Mouse (Mus musculus): ENCODE data around the gene Astn2. TPM values are rescaled to one million over a fixed set of nuclear protein-coding genes. Genes with fewer than 3 reads are reported as not detected.

Astn2 gene
- polyA plus RNA-seq, 1 experiment = not detected

DNA sequence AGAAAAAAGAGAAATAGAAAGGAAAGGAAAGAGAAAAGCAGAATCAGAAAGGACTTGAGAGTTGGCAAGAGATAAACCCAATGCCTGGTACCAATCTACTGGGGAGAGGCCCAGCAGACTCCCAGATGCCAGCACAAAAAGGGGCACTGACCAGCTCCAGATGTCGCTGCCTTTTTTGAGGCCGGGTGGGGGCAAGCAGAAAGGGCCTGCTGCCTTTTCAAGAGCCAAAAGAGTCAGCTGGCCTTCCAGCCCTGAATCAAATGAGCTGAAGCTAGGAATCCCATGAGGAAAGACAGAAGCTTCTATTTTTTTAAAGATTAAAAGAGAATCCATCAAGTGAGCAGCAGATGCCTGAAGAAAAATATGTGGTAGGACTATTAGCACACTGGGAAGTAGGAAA is 873.5 kb downstream of the Astn2 start:
- Histone ChIP-seq H3K4me1 (no peaks in the 10 kb centered on the region), H3K4me3 (replicated peaks) (no peak overlapping the region), H3K27me3 (replicated peaks) (no peaks in the 10 kb centered on the region), H3K9me3 (no peaks in the 10 kb centered on the region), H3K36me3 (replicated peaks; ENCODE audit: low read length) (no peaks in the 10 kb centered on the region)
- TF ChIP-seq GATA1 (IDR thresholded peaks at IDR 0.05; ENCODE audit: borderline replicate concordance, low read length) (no peak), FLI1 (IDR thresholded peaks at IDR 0.05; ENCODE audit: low read length) (no peak)

DNA sequence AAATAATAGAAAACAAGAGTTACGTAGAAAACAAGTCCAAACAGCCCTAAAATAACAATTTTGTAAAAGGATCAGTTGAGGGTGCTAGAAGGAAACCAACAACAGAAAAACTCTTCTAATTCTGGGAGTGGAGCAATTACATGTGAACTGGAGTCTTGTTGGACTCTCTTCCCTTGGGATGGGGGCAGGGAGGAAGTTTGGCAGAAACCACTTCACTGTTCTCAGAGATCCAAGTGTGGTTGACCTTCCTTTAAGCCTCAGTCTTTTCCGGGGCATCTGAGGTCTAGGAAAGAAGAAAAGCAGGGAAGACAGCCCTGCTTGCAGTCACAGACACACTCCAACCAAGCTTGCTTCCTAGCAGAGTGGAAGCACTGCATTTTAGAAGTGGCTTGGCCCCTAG is 896.3 kb downstream of the Astn2 start:
- Histone ChIP-seq H3K9me3 (no peaks in the 10 kb centered on the region), H3K36me3 (replicated peaks; ENCODE audit: low read length) (no peaks in the 10 kb centered on the region), H3K4me3 (replicated peaks) (no peak overlapping the region), H3K27me3 (replicated peaks) (no peaks in the 10 kb centered on the region), H3K4me1 (no peaks in the 10 kb centered on the region)
- TF ChIP-seq GATA1 (IDR thresholded peaks at IDR 0.05; ENCODE audit: borderline replicate concordance, low read length) = no peak
- no peak for TF ChIP-seq FLI1 (IDR thresholded peaks at IDR 0.05; ENCODE audit: low read length)

GRCm38 (mm10) chr4:65506870-65507269 is 897.5 kb downstream of the Astn2 start:
- Histone ChIP-seq H3K9me3 (no peaks in the 10 kb centered on the region), H3K27me3 (replicated peaks) (no peaks in the 10 kb centered on the region), H3K4me1 (no peaks in the 10 kb centered on the region), H3K36me3 (replicated peaks; ENCODE audit: low read length) (no peaks in the 10 kb centered on the region), H3K4me3 (replicated peaks) (no peak overlapping the region)
- TF ChIP-seq GATA1 (IDR thresholded peaks at IDR 0.05; ENCODE audit: borderline replicate concordance, low read length) (no peak), FLI1 (IDR thresholded peaks at IDR 0.05; ENCODE audit: low read length) (no peak)

DNA sequence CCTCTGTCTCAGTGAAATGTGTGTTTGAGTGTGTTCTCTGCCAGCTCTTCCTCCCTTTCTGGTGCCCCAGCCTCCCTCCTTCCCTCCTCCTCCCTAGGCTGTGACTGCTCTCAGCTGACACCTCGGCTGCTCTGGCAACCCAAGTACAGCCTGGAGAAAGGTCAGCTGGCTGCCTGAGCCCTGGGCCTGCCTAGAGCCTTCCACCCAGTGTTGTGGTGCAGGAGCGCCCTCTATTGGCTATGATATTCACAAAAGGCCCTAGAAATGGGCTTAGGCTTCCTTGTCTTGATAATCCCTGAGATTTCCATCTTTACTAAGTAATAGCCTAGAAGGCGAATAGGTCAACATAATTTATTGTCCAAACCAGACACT is 908.0 kb downstream of the Astn2 start:
- Histone ChIP-seq H3K27me3 (replicated peaks) (no peaks in the 10 kb centered on the region), H3K36me3 (replicated peaks; ENCODE audit: low read length) (no peaks in the 10 kb centered on the region), H3K4me1 (no peaks in the 10 kb centered on the region), H3K4me3 (replicated peaks) (no peak overlapping the region), H3K9me3 (no peaks in the 10 kb centered on the region)
- TF ChIP-seq FLI1 (IDR thresholded peaks at IDR 0.05; ENCODE audit: low read length) = no peak
- TF ChIP-seq GATA1 (IDR thresholded peaks at IDR 0.05; ENCODE audit: borderline replicate concordance, low read length) = no peak

DNA sequence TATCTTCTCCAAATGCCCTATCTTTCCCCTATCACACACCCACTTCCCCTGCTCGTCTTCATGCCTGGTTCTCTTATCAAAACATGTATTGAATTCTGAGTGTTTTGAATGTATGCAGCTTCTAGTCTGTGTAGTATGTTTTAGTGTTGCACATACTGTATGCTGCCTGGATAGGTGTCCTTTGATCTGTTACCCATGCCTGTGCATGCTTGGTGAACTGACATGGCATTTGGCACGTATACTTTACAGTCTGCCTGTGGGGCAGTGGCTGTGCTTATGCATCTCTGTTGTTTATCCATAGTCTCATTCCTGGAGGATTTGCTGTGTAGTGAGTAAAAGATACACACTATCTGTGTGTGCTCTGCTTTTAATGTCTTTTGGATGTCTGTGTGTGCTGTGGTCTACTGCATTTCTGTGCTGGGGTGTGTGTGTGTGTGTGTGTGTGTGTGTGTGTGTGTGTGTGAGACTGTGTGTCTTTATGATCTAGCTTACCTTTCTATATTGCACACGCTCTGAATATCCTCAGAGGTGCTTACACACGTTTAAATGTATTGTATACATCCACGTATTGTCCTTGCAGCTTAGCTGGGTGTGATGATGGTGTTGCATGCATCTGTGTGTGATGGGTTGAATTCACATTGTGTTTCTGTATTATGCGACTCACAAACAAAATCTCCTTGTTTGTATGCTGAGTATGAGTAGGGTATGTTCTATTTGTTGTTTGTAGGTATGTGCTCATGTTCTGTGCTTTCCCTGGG is 908.5 kb downstream of the Astn2 start:
- no peaks in the 10 kb centered on the region for H3K4me1 ChIP-seq
- H3K27me3 ChIP-seq (replicated peaks) = no peaks in the 10 kb centered on the region
- no peaks in the 10 kb centered on the region for H3K36me3 ChIP-seq (replicated peaks; ENCODE audit: low read length)
- no peaks in the 10 kb centered on the region for H3K9me3 ChIP-seq
- TF ChIP-seq FLI1 (IDR thresholded peaks at IDR 0.05; ENCODE audit: low read length) = no peak
- no peak for TF ChIP-seq GATA1 (IDR thresholded peaks at IDR 0.05; ENCODE audit: borderline replicate concordance, low read length)
- H3K4me3 ChIP-seq (replicated peaks) = no peak overlapping the region

DNA sequence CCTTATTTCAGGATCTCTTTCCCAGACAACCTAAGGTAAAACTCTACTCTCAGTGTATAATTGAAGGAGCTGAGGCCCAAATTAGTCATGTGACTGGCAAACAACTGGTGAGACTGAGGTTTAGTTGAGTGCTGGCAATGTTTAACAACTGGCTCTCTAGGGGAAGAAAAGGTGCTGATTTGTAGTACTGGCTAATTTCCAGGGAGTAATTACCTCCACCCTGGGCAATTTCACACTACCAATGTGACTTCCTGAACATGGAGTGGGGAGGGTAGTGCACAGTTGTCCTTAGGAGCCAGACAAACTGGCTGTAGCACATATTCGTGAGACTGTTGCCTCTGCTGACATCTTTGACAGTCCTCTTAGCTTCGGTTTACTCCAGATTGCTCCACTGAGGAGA is 912.9 kb downstream of the Astn2 start:
- H3K9me3 ChIP-seq = no peaks in the 10 kb centered on the region
- TF ChIP-seq GATA1 (IDR thresholded peaks at IDR 0.05; ENCODE audit: borderline replicate concordance, low read length) (no peak), FLI1 (IDR thresholded peaks at IDR 0.05; ENCODE audit: low read length) (no peak)
- no peaks in the 10 kb centered on the region for H3K36me3 ChIP-seq (replicated peaks; ENCODE audit: low read length)
- no peaks in the 10 kb centered on the region for H3K4me1 ChIP-seq
- no peaks in the 10 kb centered on the region for H3K27me3 ChIP-seq (replicated peaks)
- no peak overlapping the region for H3K4me3 ChIP-seq (replicated peaks)

DNA sequence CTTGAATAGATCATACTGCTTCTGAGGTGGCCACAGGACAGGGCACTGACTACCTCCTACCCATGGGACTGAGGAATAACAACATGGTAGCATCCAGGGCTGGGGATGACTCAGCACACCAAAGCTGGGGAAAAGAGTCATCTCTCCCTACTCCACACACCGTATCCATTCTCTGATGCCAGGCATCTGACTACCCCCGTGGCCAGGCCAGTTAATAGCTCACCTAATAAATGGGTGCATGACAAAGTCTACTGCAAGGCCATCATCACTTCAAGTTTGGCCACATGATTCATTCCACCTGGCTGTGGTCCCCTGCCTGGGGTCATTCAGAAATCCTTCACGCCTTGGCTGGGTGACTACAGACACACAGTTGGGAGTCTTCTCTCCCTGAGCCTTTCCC is 914.7 kb downstream of the Astn2 start:
- no peaks in the 10 kb centered on the region for H3K36me3 ChIP-seq (replicated peaks; ENCODE audit: low read length)
- no peaks in the 10 kb centered on the region for H3K9me3 ChIP-seq
- no peaks in the 10 kb centered on the region for H3K27me3 ChIP-seq (replicated peaks)
- no peak overlapping the region for H3K4me3 ChIP-seq (replicated peaks)
- no peaks in the 10 kb centered on the region for H3K4me1 ChIP-seq
- TF ChIP-seq GATA1 (IDR thresholded peaks at IDR 0.05; ENCODE audit: borderline replicate concordance, low read length) (no peak), FLI1 (IDR thresholded peaks at IDR 0.05; ENCODE audit: low read length) (no peak)

- 0 out of 2 replicates have a peak, but pooled peaks cover 6% of the 10 kb centered on the region for H3K9me3 ChIP-seq
- H3K4me1 ChIP-seq = no peaks in the 10 kb centered on the region
- H3K27me3 ChIP-seq (replicated peaks) = no peaks in the 10 kb centered on the region
- H3K36me3 ChIP-seq (replicated peaks; ENCODE audit: low read length) = no peaks in the 10 kb centered on the region
- no peak overlapping the region for H3K4me3 ChIP-seq (replicated peaks)
- TF ChIP-seq FLI1 (IDR thresholded peaks at IDR 0.05; ENCODE audit: low read length) = no peak
- no peak for TF ChIP-seq GATA1 (IDR thresholded peaks at IDR 0.05; ENCODE audit: borderline replicate concordance, low read length)
Observed at GRCm38 (mm10) chr4:65481632-65482031, 922.8 kb downstream of the Astn2 start.

DNA sequence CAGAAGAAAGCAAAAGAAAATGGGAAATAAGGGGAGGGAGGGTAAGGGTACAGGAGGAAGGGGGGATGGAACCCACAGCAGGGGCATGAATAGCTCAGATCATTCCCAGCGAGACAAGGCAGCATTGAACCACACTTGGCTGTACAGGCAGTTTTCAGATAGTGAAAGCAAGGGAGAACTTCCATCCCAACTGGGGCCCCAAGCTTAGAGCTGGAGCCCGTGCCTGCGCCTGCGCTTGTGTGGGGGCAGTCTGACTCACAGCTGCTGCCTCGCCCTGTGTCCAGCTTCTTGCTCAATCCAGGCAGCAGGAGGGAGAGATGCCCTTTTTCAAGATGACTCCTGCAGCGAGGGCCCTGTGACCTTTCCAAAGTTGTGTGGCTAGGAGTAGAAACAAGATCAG is 927.3 kb downstream of the Astn2 start:
- no peaks in the 10 kb centered on the region for H3K27me3 ChIP-seq (replicated peaks)
- H3K4me1 ChIP-seq = no peaks in the 10 kb centered on the region
- H3K36me3 ChIP-seq (replicated peaks; ENCODE audit: low read length) = no peaks in the 10 kb centered on the region
- 0 out of 2 replicates have a peak, but pooled peaks cover 6% of the 10 kb centered on the region for H3K9me3 ChIP-seq
- TF ChIP-seq FLI1 (IDR thresholded peaks at IDR 0.05; ENCODE audit: low read length) (no peak), GATA1 (IDR thresholded peaks at IDR 0.05; ENCODE audit: borderline replicate concordance, low read length) (no peak)
- no peak overlapping the region for H3K4me3 ChIP-seq (replicated peaks)

DNA sequence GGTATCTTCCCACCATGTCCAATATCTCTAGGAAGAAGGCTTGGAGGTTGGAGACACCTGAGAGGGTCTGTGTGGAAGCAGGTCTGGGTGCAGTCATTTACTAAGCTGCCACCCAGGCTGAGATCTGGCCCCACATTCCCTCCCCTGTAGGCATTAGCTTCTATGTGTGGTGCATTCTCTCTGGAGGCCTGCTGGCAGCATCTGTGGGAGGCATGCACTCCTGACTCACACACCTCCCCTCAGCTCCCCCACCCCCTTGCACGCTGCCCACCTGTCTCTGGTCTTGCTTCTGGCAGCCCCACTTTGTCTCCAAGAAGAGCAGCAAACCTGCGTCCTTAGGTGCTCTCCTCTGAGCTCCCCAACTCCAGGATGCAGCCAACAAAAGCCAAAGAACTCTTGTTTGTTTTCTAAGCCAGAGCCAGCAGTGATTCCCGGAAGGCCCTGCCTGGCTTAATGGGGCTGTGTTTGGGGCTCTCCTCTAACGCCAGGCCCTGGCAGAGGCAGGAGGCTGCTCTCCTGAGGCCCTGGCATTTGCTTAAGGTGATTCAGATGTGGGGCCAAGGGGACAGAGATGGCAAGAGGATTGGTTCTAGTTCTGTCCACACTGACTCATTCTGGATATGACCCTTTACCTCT is 928.4 kb downstream of the Astn2 start:
- no peak for TF ChIP-seq FLI1 (IDR thresholded peaks at IDR 0.05; ENCODE audit: low read length)
- TF ChIP-seq GATA1 (IDR thresholded peaks at IDR 0.05; ENCODE audit: borderline replicate concordance, low read length) = no peak
- no peaks in the 10 kb centered on the region for H3K9me3 ChIP-seq
- no peaks in the 10 kb centered on the region for H3K4me1 ChIP-seq
- H3K36me3 ChIP-seq (replicated peaks; ENCODE audit: low read length) = no peaks in the 10 kb centered on the region
- H3K27me3 ChIP-seq (replicated peaks) = no peaks in the 10 kb centered on the region
- no peak overlapping the region for H3K4me3 ChIP-seq (replicated peaks)
